Mouse (Mus musculus) embryonic facial prominence, embryonic 15.5 days (tissue): ENCODE results near the gene Cfap97d2. TPM values are rescaled to one million over a fixed set of nuclear protein-coding genes. Genes with fewer than 3 reads are reported as not detected.

Experiments used
- ATAC-seq: fragments of 200-750 bp; cut with Nextera tagmentation; 2 replicates; pipeline ENCODE4 v1.8.0; 2017; ENCODE audit warnings: low read depth, moderate TSS enrichment; ENCODE audit not compliant: insufficient number of reproducible peaks, low FRiP score, low TSS enrichment
- H3K27ac ChIP-seq: fragments of 300-500 bp; sonication (generic); replicated peaks from 2 replicates; pipeline ENCODE4 v1.5.1; 2015; ENCODE audit warnings: mild to moderate bottlenecking, inconsistent platforms
- H3K27me3 ChIP-seq: fragments of 300-500 bp; sonication (generic); 2 replicates; pipeline ENCODE4 v1.6.1; 2015; ENCODE audit warnings: inconsistent platforms
- H3K36me3 ChIP-seq: fragments of 300-500 bp; sonication (generic); 2 replicates; pipeline ENCODE4 v1.6.1; 2015; ENCODE audit warnings: mild to moderate bottlenecking, inconsistent platforms
- H3K4me1 ChIP-seq: fragments of 300-500 bp; sonication (generic); 2 replicates; pipeline ENCODE4 v1.6.1; 2015; ENCODE audit warnings: inconsistent platforms
- H3K4me2 ChIP-seq: fragments of 300-500 bp; sonication (generic); replicated peaks from 2 replicates; pipeline ENCODE4 v1.6.1; 2015; ENCODE audit warnings: mild to moderate bottlenecking, inconsistent platforms
- H3K4me3 ChIP-seq: fragments of 300-500 bp; sonication (generic); replicated peaks from 2 replicates; pipeline ENCODE4 v1.5.1; 2015; ENCODE audit warnings: mild to moderate bottlenecking, inconsistent platforms
- H3K9ac ChIP-seq: fragments of 300-500 bp; sonication (generic); 2 replicates; pipeline ENCODE4 v1.6.1; 2015; ENCODE audit warnings: inconsistent platforms
- H3K9me3 ChIP-seq: fragments of 300-500 bp; sonication (generic); replicated peaks from 2 replicates; pipeline ENCODE4 v1.6.1; 2016; ENCODE audit warnings: inconsistent platforms
- WGBS: fragments of 180-500 bp; shearing (Covaris S2); methylation state at CpG from one replicate; pipeline ENCODE4 v1.1.7; 2015; 5-methylcytosine and 5-hydroxymethylcytosine counted together
- polyA plus RNA-seq: library from polyadenylated mRNA; unstranded; fragments of >200 nt; fragmentation: Nextera tagmentation; extraction: Ambion mirVana; gene quantifications from 2 replicates; pipeline ENCODE4 v1.2.1, GENCODE M21; 2015

Gene Cfap97d2
- polyA plus RNA-seq, 1 experiment from 2014 or later = 2.3 TPM

DNA sequence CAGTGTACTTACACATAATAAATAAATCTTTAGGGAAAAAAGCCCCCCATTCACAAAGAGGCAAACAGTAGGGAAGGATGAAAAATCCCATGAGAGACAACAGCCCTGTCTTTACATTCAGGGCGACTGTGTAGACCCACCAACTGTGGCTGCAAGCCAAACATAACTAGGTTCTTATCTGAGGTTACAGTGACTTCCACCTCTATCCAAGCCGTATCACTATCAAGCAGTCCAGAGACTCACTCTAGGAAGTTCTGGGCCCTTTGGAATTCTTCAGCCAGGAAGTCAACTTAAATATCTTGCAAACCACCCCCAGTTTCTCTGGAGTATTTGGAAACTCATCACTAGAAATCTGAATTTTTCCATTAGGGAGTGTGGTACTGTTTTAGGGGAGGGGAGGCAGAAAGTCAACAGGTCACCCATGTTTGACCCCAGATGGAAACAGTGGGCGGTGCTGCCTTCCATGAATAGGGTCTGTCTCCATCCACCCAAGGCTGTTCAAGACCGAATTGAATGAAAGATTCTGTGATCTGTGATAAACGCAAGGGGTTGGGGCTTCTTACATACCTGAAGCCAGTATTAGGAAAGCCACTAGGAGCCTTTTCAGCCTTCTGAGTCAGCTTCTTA is 6.3 kb upstream of the Cfap97d2 start:
- no peak overlapping the region for H3K4me3 ChIP-seq
- H3K4me2 ChIP-seq = no peak overlapping the region
- no peaks in the 10 kb centered on the region for H3K36me3 ChIP-seq
- no peaks in the 10 kb centered on the region for H3K27me3 ChIP-seq
- no peak overlapping the region for H3K27ac ChIP-seq
- H3K9ac ChIP-seq = no peak overlapping the region
- no peaks in the 10 kb centered on the region for H3K4me1 ChIP-seq
- ATAC-seq = no peak
- WGBS = 76% methylated on average over 5 of the region's 5 CpGs
- H3K9me3 ChIP-seq = no peaks in the 10 kb centered on the region

DNA sequence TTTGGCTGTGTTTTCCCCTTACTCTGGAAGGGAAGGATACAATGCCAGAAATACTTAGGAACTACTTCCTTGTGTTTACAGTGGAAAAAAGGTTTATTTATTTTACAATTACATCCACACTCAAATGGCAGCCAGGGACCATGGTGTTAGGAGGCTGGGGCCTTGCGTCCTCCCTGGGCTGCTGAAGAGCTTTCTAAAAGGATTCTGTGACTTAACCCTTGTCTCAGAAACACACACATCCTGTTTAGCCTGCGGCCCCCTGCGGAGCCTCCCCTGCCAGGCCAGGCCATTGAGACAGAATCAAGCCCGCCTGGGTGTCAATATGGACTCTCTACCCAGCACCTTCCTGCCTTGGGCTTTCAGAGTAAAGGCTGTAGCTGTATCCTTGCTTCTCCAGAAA is 2.9 kb upstream of the Cfap97d2 start:
- ATAC-seq = no peak
- Histone ChIP-seq H3K36me3 (no peaks in the 10 kb centered on the region), H3K4me3 (no peak overlapping the region), H3K27ac (no peak overlapping the region), H3K9ac (no peak overlapping the region), H3K4me1 (peaks cover 5% of the 10 kb centered on the region; the same call in 1 of the 2 replicates), H3K4me2 (no peak overlapping the region), H3K27me3 (no peaks in the 10 kb centered on the region), H3K9me3 (no peaks in the 10 kb centered on the region)
- WGBS = 54% methylated on average over 4 of the region's 4 CpGs

DNA sequence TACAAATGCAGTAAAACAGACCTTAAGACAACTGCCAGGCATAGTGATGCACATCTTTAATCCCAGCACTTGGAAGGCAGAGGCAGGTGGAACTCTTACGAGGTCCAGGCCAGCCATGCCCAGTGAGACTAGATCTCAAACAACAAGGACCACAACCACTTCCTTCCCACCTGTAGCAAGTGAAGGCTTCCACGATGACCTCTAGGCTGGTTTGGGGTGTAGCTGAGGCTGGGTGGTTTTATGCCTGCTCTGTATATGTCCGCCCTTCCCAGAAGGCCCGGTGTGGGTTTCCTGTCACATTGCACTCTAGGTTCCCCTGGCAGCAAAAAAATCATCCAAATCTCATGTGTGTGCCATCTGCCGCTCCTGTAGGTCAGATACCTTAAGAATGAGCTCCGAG is 1.9 kb upstream of the Cfap97d2 start:
- Histone ChIP-seq H3K4me1 (peaks cover 5% of the 10 kb centered on the region; the same call in 1 of the 2 replicates), H3K4me2 (no peak overlapping the region), H3K27me3 (no peaks in the 10 kb centered on the region), H3K9me3 (no peaks in the 10 kb centered on the region), H3K4me3 (no peak overlapping the region), H3K36me3 (no peaks in the 10 kb centered on the region), H3K9ac (no peak overlapping the region), H3K27ac (no peak overlapping the region)
- WGBS = 93% methylated on average over 6 of the region's 6 CpGs
- ATAC-seq = no peak

DNA sequence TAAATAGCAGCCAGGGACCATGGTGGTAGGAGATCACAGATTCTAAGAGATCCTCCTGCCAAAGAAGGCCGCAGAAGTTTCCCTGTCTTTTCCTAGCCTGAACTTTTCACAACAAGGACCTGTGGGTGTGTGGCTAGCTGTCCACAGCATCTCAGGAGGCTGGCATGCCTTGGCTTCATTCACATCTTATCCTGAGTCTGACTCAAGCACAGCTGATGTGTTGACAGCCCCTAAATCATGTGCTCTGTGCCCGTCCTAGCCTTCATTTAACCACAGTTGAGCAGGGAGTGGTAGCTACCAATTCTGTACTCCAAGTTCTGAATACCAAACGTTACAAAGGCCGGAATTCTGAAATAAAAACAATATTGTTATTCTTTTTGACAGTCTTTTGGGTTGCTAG is 1.4 kb upstream of the Cfap97d2 start:
- Histone ChIP-seq H3K27ac (no peak overlapping the region), H3K9me3 (no peaks in the 10 kb centered on the region), H3K4me2 (no peak overlapping the region), H3K4me1 (peaks cover 5% of the 10 kb centered on the region; the same call in 1 of the 2 replicates), H3K4me3 (no peak overlapping the region), H3K9ac (no peak overlapping the region), H3K27me3 (no peaks in the 10 kb centered on the region), H3K36me3 (no peaks in the 10 kb centered on the region)
- ATAC-seq = no peak
- WGBS = 82% methylated on average over 4 of the region's 4 CpGs

DNA sequence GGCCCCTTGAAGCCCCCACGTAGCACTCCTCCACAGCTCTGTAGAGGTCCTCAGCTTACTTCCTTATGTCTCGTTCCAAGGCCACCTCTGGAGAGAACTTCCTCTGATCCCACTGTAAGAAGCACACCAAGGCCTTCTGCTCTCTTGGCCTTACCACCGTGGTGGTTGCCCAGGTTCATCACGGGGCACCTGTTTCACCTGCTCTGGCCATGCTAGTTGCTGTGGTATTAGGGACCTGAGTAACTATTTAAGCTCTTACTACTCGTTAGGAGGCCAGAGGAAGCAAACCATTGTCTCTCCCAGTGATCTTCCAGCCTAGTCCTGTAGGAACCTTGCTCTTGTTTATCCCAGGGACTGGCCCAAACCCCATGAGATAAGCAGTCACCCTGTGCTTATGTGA is 1.2 kb downstream of the Cfap97d2 start:
- Histone ChIP-seq H3K4me3 (no peak overlapping the region), H3K4me1 (peaks cover 5% of the 10 kb centered on the region; the same call in 1 of the 2 replicates), H3K27ac (no peak overlapping the region), H3K4me2 (no peak overlapping the region), H3K27me3 (no peaks in the 10 kb centered on the region), H3K9me3 (no peaks in the 10 kb centered on the region), H3K9ac (no peak overlapping the region), H3K36me3 (no peaks in the 10 kb centered on the region)
- no peak for ATAC-seq
- 79% methylated on average over 5 of the region's 5 CpGs for WGBS

DNA sequence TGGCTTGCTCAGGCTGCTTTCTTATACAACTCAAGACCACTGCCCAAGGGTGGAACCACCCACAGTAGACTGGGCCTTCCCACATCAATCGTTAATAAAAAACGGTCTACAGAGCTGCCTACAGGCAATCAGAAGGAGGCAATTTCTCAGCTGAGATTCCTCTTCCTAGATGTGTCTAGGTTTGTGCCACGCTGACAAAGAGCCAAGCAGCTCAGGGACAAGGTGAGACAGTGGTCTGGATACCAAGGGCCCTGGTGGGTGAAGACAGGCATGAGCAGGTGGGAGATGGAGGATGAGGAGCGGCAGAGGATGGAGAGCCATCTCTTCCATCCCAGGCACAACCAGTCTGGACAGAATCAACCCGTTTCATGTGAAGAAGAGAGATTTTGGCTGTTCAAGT is 2.8 kb downstream of the Cfap97d2 start:
- Histone ChIP-seq H3K4me3 (no peak overlapping the region), H3K4me2 (no peak overlapping the region), H3K27ac (no peak overlapping the region), H3K27me3 (no peaks in the 10 kb centered on the region), H3K9me3 (no peaks in the 10 kb centered on the region), H3K36me3 (no peaks in the 10 kb centered on the region), H3K4me1 (peaks cover 5% of the 10 kb centered on the region; the same call in 1 of the 2 replicates), H3K9ac (no peak overlapping the region)
- no peak for ATAC-seq
- 87% methylated on average over 5 of the region's 5 CpGs for WGBS

DNA sequence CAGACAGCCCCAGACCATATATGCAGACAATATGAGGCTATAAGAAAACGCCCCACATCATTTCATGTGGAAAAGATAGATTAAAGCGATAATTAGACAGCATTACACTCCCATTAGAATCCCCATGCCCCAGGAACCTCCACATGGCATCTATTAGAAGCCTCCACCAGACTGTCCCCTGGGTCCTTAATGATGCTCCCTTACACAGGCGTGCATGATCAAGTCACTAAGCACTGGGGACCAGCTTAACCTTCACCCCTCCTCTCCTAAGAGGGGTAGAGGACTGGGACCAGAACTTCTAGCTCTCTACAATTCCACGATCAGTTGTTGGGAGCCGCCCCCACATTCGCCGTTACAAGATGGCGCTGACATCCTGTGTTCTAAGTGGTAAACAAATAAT is 13.3 kb downstream of the Cfap97d2 start:
- Histone ChIP-seq H3K4me3 (no peak overlapping the region), H3K4me1 (no peaks in the 10 kb centered on the region), H3K36me3 (no peaks in the 10 kb centered on the region), H3K27ac (no peak overlapping the region), H3K4me2 (no peak overlapping the region), H3K9me3 (no peaks in the 10 kb centered on the region), H3K27me3 (no peaks in the 10 kb centered on the region), H3K9ac (no peak overlapping the region)
- WGBS = 86% methylated on average over 8 of the region's 8 CpGs
- no peak for ATAC-seq

DNA sequence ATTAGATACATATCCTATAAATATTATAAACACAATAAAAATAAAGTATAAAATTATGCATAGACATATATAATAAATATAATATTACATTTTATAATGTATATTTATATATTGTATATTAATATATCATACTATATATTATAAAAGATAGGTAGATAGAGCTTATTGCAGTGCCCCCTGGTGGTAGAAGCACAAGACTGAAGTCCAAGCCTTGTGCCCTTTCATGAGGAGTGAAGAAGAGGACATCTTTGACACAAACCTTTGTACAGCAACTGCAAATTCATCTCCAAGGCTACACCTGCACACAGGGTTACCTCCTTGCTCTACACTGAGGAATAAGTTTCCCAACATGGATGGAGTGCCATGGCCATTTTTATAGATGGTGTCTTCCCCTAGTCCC is 20.0 kb downstream of the Cfap97d2 start:
- Histone ChIP-seq H3K4me2 (no peak overlapping the region), H3K27ac (no peak overlapping the region), H3K9me3 (no peaks in the 10 kb centered on the region), H3K9ac (no peak overlapping the region), H3K27me3 (no peaks in the 10 kb centered on the region), H3K4me1 (no peaks in the 10 kb centered on the region), H3K4me3 (no peak overlapping the region), H3K36me3 (no peaks in the 10 kb centered on the region)
- no peak for ATAC-seq

DNA sequence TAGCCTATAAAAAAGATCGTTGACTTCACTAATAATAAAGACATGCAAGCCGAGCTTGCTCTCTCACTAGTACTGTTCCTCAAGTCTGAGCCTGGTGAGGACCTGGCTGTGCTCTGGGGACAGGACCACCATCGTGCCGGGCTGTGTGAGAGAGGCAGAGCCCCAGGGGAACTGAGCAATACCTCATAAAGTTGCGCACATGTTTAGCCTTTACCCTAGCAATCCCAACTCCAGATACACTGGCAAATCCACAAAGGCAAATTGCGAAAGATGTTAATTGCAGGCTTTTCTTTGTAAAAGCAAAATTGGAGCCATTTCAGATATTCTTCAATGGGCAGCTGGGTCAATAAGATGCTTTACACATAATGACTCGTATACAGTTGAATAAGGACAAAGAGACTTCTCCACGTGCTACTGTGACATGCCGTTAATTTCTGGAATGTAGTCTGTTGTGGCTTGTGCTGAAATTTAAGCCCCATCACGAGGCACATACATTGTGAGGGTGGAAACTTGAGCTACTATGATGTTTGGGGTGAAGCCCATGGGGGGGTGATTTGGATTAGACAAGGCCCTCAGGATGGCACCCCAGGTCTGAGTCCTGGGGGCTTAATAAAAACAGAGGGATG is 21.9 kb downstream of the Cfap97d2 start:
- WGBS = 35% methylated on average over 10 of the region's 10 CpGs
- no peak overlapping the region for H3K9ac ChIP-seq
- H3K4me3 ChIP-seq = no peak overlapping the region
- H3K27me3 ChIP-seq = no peaks in the 10 kb centered on the region
- ATAC-seq = no peak
- H3K4me2 ChIP-seq = no peak overlapping the region
- no peak overlapping the region for H3K27ac ChIP-seq
- no peaks in the 10 kb centered on the region for H3K4me1 ChIP-seq
- no peaks in the 10 kb centered on the region for H3K36me3 ChIP-seq
- H3K9me3 ChIP-seq = no peaks in the 10 kb centered on the region

DNA sequence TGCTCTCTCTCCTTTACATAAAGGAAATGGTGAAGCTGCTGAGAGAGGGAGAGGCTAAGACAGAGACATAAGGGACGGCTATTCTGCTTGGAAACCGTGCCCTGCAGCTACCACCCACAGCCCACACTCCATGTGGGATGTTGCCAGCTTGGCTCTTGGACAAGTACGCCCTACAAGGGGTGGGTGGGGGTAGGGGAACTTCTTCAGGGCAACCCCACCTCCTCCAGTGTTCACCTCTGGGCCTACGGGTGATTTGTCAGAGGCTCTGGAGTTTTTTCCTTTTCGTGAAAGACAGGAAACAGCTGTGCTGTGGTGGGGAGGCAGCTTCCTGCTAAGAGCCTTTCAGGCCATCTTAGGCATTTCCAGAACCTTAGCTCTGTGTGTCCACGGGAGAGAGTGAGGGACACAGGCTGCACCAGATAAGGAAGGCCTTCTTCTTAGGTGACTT is 34.7 kb downstream of the Cfap97d2 start:
- 0 out of 2 replicates have a peak, but pooled peaks have one; percentile 24 for ATAC-seq
- WGBS = 8% methylated on average over 6 of the region's 6 CpGs
- no peaks in the 10 kb centered on the region for H3K27me3 ChIP-seq
- no peak overlapping the region for H3K9ac ChIP-seq
- H3K4me2 ChIP-seq = no peak overlapping the region
- no peaks in the 10 kb centered on the region for H3K36me3 ChIP-seq
- no peak overlapping the region for H3K4me3 ChIP-seq
- no peaks in the 10 kb centered on the region for H3K9me3 ChIP-seq
- no peaks in the 10 kb centered on the region for H3K4me1 ChIP-seq
- H3K27ac ChIP-seq = peak overlapping the region; percentile 68

DNA sequence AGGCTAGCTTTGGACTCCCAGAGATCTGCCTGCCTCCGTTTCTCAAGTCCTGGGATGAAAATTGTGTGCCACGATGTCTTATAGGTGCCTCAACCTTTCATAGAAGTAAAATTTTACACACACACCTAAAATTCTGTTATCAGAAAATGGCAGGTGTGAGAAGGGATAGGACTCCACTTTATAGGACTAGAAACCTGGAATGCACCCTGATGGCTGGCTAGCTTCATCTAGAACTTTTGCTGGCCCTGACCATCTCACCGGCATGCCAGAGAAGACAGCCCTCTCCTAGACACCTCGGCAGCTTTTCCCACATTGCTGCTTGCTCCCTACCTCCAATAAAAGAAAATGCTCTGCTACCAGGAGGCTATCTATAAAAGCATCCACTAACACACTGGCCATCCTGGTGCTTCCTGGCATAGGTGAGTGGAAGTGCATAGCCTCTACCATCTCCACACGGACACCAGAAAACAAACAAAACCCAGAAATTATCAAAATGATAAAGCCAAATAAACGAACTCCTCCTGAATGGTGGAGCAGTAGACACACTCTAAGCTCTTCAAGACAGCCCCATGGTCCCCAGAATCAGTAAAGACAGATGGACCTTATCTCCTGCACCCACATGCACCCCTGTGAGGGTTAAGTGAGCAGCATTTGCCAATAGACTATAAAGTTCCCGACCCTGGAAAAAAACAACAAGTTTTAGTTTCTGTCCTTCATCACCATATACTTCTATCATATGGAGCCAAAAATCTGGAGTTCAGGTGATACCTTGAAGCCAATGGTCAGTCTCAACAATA is 35.3 kb downstream of the Cfap97d2 start:
- no peaks in the 10 kb centered on the region for H3K4me1 ChIP-seq
- peak overlapping the region; percentile 68 for H3K27ac ChIP-seq
- no peak overlapping the region for H3K4me3 ChIP-seq

More for the DNA sequence above, 35.3 kb downstream of the Cfap97d2 start:
- Histone ChIP-seq H3K27me3 (no peaks in the 10 kb centered on the region), H3K36me3 (no peaks in the 10 kb centered on the region), H3K4me2 (no peak overlapping the region), H3K9me3 (no peaks in the 10 kb centered on the region), H3K9ac (no peak overlapping the region)
- WGBS = 78% methylated on average over 7 of the region's 7 CpGs
- no peak for ATAC-seq
